Mouse (Mus musculus): ENCODE data around the gene Smyd2. TPM values are rescaled to one million over a fixed set of nuclear protein-coding genes. Genes with fewer than 3 reads are reported as not detected.
A peak's percentile ranks its signal among the peaks of the same experiment; 100 is the strongest.

Smyd2 gene
- total and polyA plus RNA-seq, 3 experiments, result 79.9 to 119 (median 84.7) TPM

GRCm38 (mm10) chr1:189947411-189947810, 25.2 kb upstream of the Smyd2 start:
- no peaks in the 10 kb centered on the region for H3K9me3 ChIP-seq (replicated peaks; ENCODE audit: low read length)
- dilution Hi-C loops (cut with MboI; ENCODE audit: extremely low pct_ligation_motif_present, extremely low pct_unique_long_range_greater_than_20kb, low sequenced_read_pairs), result no loop called here
- no peak for DNase-seq (ENCODE audit: extremely low read depth)
- no peaks in the 10 kb centered on the region for H3K36me3 ChIP-seq (replicated peaks in 1 of 2; ENCODE audit: control insufficient read depth in 1 of 2, insufficient read depth in 1 of 2, low read length in 1 of 2)
- no peak overlapping the region for H3K27ac ChIP-seq (ENCODE audit: insufficient read depth, low read depth)
- H3K9ac ChIP-seq (ENCODE audit: insufficient read depth, low read depth), result no peak overlapping the region
- no peaks in the 10 kb centered on the region for H3K4me1 ChIP-seq (ENCODE audit: control insufficient read depth in 1 of 2, insufficient read depth in 2 of 2)
- no peaks in the 10 kb centered on the region for H3K27me3 ChIP-seq (replicated peaks)
- no peak for TF ChIP-seq CHD2 (IDR thresholded peaks at IDR 0.05; ENCODE audit: low read length)
- TF ChIP-seq KAT2A (IDR thresholded peaks at IDR 0.05; ENCODE audit: insufficient replicate concordance, low read length), result no peak
- no peak for TF ChIP-seq E2F4 (IDR thresholded peaks at IDR 0.05; ENCODE audit: insufficient replicate concordance, low read depth, low read length)
- in situ Hi-C loops (cut with MboI; ENCODE audit: low pct_ligation_motif_present, low pct_unique_long_range_greater_than_20kb, low sequenced_read_pairs), result no loop called here
- no peak overlapping the region for H3K4me3 ChIP-seq (replicated peaks in 1 of 3; ENCODE audit: low read depth in 2 of 3, low read length in 2 of 3, poor library complexity in 1 of 3)
- H3K4me2 ChIP-seq (ENCODE audit: insufficient read depth, low read depth, poor library complexity, severe bottlenecking), result no peak overlapping the region
- H3K79me2 ChIP-seq (replicated peaks; ENCODE audit: control insufficient read depth, extremely low read depth, insufficient read depth, poor library complexity, severe bottlenecking), result no peaks in the 10 kb centered on the region

GRCm38 (mm10) chr1:189946126-189946525, 24.0 kb upstream of the Smyd2 start:
- no peak overlapping the region for H3K4me3 ChIP-seq (replicated peaks in 1 of 3; ENCODE audit: low read depth in 2 of 3, low read length in 2 of 3, poor library complexity in 1 of 3)
- DNase-seq (ENCODE audit: extremely low read depth), result no peak
- no peak overlapping the region for H3K9ac ChIP-seq (ENCODE audit: insufficient read depth, low read depth)
- no peaks in the 10 kb centered on the region for H3K27me3 ChIP-seq (replicated peaks)
- no peak overlapping the region for H3K27ac ChIP-seq (ENCODE audit: insufficient read depth, low read depth)
- no peaks in the 10 kb centered on the region for H3K79me2 ChIP-seq (replicated peaks; ENCODE audit: control insufficient read depth, extremely low read depth, insufficient read depth, poor library complexity, severe bottlenecking)
- H3K4me2 ChIP-seq (ENCODE audit: insufficient read depth, low read depth, poor library complexity, severe bottlenecking), result no peak overlapping the region
- in situ Hi-C loops (cut with MboI; ENCODE audit: low pct_ligation_motif_present, low pct_unique_long_range_greater_than_20kb, low sequenced_read_pairs) (no loop called here), dilution Hi-C loops (cut with MboI; ENCODE audit: extremely low pct_ligation_motif_present, extremely low pct_unique_long_range_greater_than_20kb, low sequenced_read_pairs) (no loop called here)
- no peaks in the 10 kb centered on the region for H3K36me3 ChIP-seq (replicated peaks in 1 of 2; ENCODE audit: control insufficient read depth in 1 of 2, insufficient read depth in 1 of 2, low read length in 1 of 2)
- no peak for TF ChIP-seq ZMIZ1 (IDR thresholded peaks at IDR 0.05; ENCODE audit: low read depth, low read length)
- TF ChIP-seq CHD1 (IDR thresholded peaks at IDR 0.05; ENCODE audit: low read depth, low read length), result no peak
- no peak for TF ChIP-seq JUN (IDR thresholded peaks at IDR 0.05; ENCODE audit: insufficient read depth, low read depth, low read length)
- no peak for TF ChIP-seq MXI1 (IDR thresholded peaks at IDR 0.05; ENCODE audit: low read depth, low read length)
- no peak for TF ChIP-seq POLR2A (IDR thresholded peaks at IDR 0.05; ENCODE audit: low read depth, low read length)
- H3K4me1 ChIP-seq (ENCODE audit: control insufficient read depth in 1 of 2, insufficient read depth in 2 of 2), result no peaks in the 10 kb centered on the region
- H3K9me3 ChIP-seq (replicated peaks; ENCODE audit: low read length), result no peaks in the 10 kb centered on the region

GRCm38 (mm10) chr1:189941786-189942185, 19.6 kb upstream of the Smyd2 start:
- Histone ChIP-seq H3K9me3 (replicated peaks; ENCODE audit: low read length) (no peaks in the 10 kb centered on the region), H3K79me2 (replicated peaks; ENCODE audit: control insufficient read depth, extremely low read depth, insufficient read depth, poor library complexity, severe bottlenecking) (no peaks in the 10 kb centered on the region), H3K9ac (ENCODE audit: insufficient read depth, low read depth) (no peak overlapping the region), H3K4me1 (ENCODE audit: control insufficient read depth in 1 of 2, insufficient read depth in 2 of 2) (peaks cover 3 to 10% of the 10 kb centered on the region in 2 experiments; a peak in 3 of 4 replicates), H3K4me2 (ENCODE audit: insufficient read depth, low read depth, poor library complexity, severe bottlenecking) (no peak overlapping the region; the same call in 1 of the 2 replicates), H3K27ac (ENCODE audit: insufficient read depth, low read depth) (no peak overlapping the region), H3K36me3 (replicated peaks in 1 of 2; ENCODE audit: control insufficient read depth in 1 of 2, insufficient read depth in 1 of 2, low read length in 1 of 2) (no peaks in the 10 kb centered on the region), H3K4me3 (replicated peaks in 1 of 3; ENCODE audit: low read depth in 2 of 3, low read length in 2 of 3, poor library complexity in 1 of 3) (no peak overlapping the region), H3K27me3 (replicated peaks) (no peaks in the 10 kb centered on the region)
- no peak for DNase-seq (ENCODE audit: extremely low read depth)
- in situ Hi-C loops (cut with MboI; ENCODE audit: low pct_ligation_motif_present, low pct_unique_long_range_greater_than_20kb, low sequenced_read_pairs), result no loop called here
- dilution Hi-C loops (cut with MboI; ENCODE audit: extremely low pct_ligation_motif_present, extremely low pct_unique_long_range_greater_than_20kb, low sequenced_read_pairs), result no loop called here
- no peak; the same call in 1 of the 2 replicates for TF ChIP-seq SIN3A (IDR thresholded peaks at IDR 0.05; ENCODE audit: low read length)
- TF ChIP-seq TCF12 (IDR thresholded peaks at IDR 0.05; ENCODE audit: low read depth, low read length), result no peak
- TF ChIP-seq PAX5 (IDR thresholded peaks at IDR 0.05; ENCODE audit: low read length), result no peak
- TF ChIP-seq NELFE (IDR thresholded peaks at IDR 0.05; ENCODE audit: low read depth, low read length), result no peak
- TF ChIP-seq E2F4 (IDR thresholded peaks at IDR 0.05; ENCODE audit: insufficient replicate concordance, low read depth, low read length), result no peak
- peak; percentile 67 for TF ChIP-seq BHLHE40 (IDR thresholded peaks at IDR 0.05; ENCODE audit: low read depth, low read length)
- 0 out of 2 replicates have a peak, but pooled peaks have one; percentile 11 for TF ChIP-seq MAFK (IDR thresholded peaks at IDR 0.05; ENCODE audit: insufficient replicate concordance, low read length)
- TF ChIP-seq CHD2 (IDR thresholded peaks at IDR 0.05; ENCODE audit: low read length), result peak; percentile 49; the same call in 1 of the 2 replicates
- peak; percentile 84 for TF ChIP-seq HCFC1 (IDR thresholded peaks at IDR 0.05; ENCODE audit: low read depth, low read length)
- peak; percentile 16; the same call in 1 of the 2 replicates for TF ChIP-seq IRF4 (IDR thresholded peaks at IDR 0.05; ENCODE audit: low read depth, low read length)
- peak; percentile 100 for TF ChIP-seq ZC3H11A (IDR thresholded peaks at IDR 0.05; ENCODE audit: low read depth, low read length)
- no peak for TF ChIP-seq CTCF (conservative IDR thresholded peaks at IDR 0.05 in 1 of 2, IDR thresholded peaks at IDR 0.05 in 1 of 2; ENCODE audit: low read depth in 2 of 2, low read length in 2 of 2)
- no peak for TF ChIP-seq MYC (IDR thresholded peaks at IDR 0.05; ENCODE audit: low read depth, low read length)
- no peak for TF ChIP-seq MAX (IDR thresholded peaks at IDR 0.05; ENCODE audit: low read length)
- TF ChIP-seq EP300 (IDR thresholded peaks at IDR 0.05; ENCODE audit: low read length), result no peak
- no peak for TF ChIP-seq USF2 (conservative IDR thresholded peaks at IDR 0.05; ENCODE audit: low read depth, low read length)
- TF ChIP-seq UBTF (IDR thresholded peaks at IDR 0.05; ENCODE audit: low read depth, low read length), result no peak
- TF ChIP-seq KAT2A (IDR thresholded peaks at IDR 0.05; ENCODE audit: insufficient replicate concordance, low read length), result peak; percentile 66; the same call in 1 of the 2 replicates
- no peak for TF ChIP-seq RAD21 (IDR thresholded peaks at IDR 0.05; ENCODE audit: low read depth, low read length)
